Mouse (Mus musculus) ES-E14 (cell line): ENCODE measurements around the gene Lhfpl2. TPM values are rescaled to one million over a fixed set of nuclear protein-coding genes. Genes with fewer than 3 reads are reported as not detected.

Experiments
- DNase-seq: peaks from one replicate; pipeline ENCODE4 v3.0.0-alpha.2; 2013; ENCODE audit warnings: low read depth, low spot score
- H3K27ac ChIP-seq: 2 replicates; pipeline ENCODE4 v1.5.1; 2012; ENCODE audit warnings: low read depth, mild to moderate bottlenecking, low read length, moderate library complexity, mixed read lengths; ENCODE audit not compliant: poor library complexity, insufficient read depth, severe bottlenecking
- H3K36me3 ChIP-seq: 2 replicates; pipeline ENCODE4 v1.6.1; 2012; ENCODE audit warnings: mild to moderate bottlenecking, low read length, moderate library complexity, mixed read lengths; ENCODE audit not compliant: control insufficient read depth, poor library complexity, insufficient read depth, severe bottlenecking
- H3K4me1 ChIP-seq, 2 experiments: fragments of 150-350 bp in 1 of 2; sonication (generic) in 1 of 2; 2 replicates each; pipeline ENCODE4 v1.6.1; 2012; ENCODE audit warnings: low read length in 2 of 2, mild to moderate bottlenecking in 1 of 2, mixed read lengths in 1 of 2; ENCODE audit not compliant: control insufficient read depth in 2 of 2, insufficient read depth in 2 of 2, poor library complexity in 1 of 2
- H3K4me3 ChIP-seq, 2 experiments: fragments of 150-350 bp in 1 of 2; sonication (generic) in 1 of 2; 2 replicates each; pipeline ENCODE4 v1.5.1; 2012; ENCODE audit warnings: low read length in 2 of 2, low read depth in 1 of 2, mild to moderate bottlenecking in 1 of 2, mixed read lengths in 1 of 2; ENCODE audit not compliant: insufficient read depth in 1 of 2, poor library complexity in 1 of 2, severe bottlenecking in 1 of 2
- H3K9ac ChIP-seq: 2 replicates; pipeline ENCODE4 v1.6.1; 2012; ENCODE audit warnings: low read depth, mild to moderate bottlenecking, low read length, mixed read lengths; ENCODE audit not compliant: poor library complexity, insufficient read depth, severe bottlenecking
- H3K9me3 ChIP-seq: fragments of 150-350 bp; sonication (generic); 2 replicates; pipeline ENCODE4 v1.6.1; 2012; ENCODE audit warnings: low read depth, mild to moderate bottlenecking, low read length; ENCODE audit not compliant: control insufficient read depth, insufficient read depth
- CHD2 ChIP-seq: IDR thresholded peaks from 2 replicates; pipeline ENCODE4 v1.6.1; 2014; ENCODE audit warnings: mild to moderate bottlenecking, low read depth, low read length, inconsistent platforms
- HCFC1 ChIP-seq: IDR thresholded peaks from 2 replicates; pipeline ENCODE4 v1.6.1; 2012; ENCODE audit warnings: low read length, inconsistent platforms, borderline replicate concordance; ENCODE audit not compliant: insufficient read depth
- MAFK ChIP-seq: IDR thresholded peaks from 2 replicates; pipeline ENCODE4 v1.6.1; 2014; ENCODE audit warnings: mild to moderate bottlenecking, low read depth, low read length, inconsistent platforms; ENCODE audit not compliant: insufficient read depth
- ZC3H11A ChIP-seq: IDR thresholded peaks from 2 replicates; pipeline ENCODE4 v1.6.1; 2012; ENCODE audit warnings: low read depth, mild to moderate bottlenecking, inconsistent platforms, low read length, borderline replicate concordance
- ZNF384 ChIP-seq: IDR thresholded peaks from 2 replicates; pipeline ENCODE4 v1.6.1; 2012; ENCODE audit warnings: low read depth, low read length, inconsistent platforms
- in situ Hi-C, 2 experiments: fragments of 600-800 bp; cut with MboI; formaldehyde crosslinking; loops; one replicate each; pipeline ENCODE4 v1.15.1; 2025; ENCODE audit warnings: low sequenced_read_pairs in 2 of 2, inconsistent platforms in 1 of 2; ENCODE audit not compliant: unreplicated experiment in 2 of 2
- total RNA-seq: library from RNA; depleted of rRNA; stranded (reverse); fragments of 300-350 nt; gene quantifications from 2 replicates; pipeline ENCODE4 v1.2.3, GENCODE M21; 2012

Lhfpl2 gene
- total RNA-seq, 1 experiment = 8.8 TPM

DNA sequence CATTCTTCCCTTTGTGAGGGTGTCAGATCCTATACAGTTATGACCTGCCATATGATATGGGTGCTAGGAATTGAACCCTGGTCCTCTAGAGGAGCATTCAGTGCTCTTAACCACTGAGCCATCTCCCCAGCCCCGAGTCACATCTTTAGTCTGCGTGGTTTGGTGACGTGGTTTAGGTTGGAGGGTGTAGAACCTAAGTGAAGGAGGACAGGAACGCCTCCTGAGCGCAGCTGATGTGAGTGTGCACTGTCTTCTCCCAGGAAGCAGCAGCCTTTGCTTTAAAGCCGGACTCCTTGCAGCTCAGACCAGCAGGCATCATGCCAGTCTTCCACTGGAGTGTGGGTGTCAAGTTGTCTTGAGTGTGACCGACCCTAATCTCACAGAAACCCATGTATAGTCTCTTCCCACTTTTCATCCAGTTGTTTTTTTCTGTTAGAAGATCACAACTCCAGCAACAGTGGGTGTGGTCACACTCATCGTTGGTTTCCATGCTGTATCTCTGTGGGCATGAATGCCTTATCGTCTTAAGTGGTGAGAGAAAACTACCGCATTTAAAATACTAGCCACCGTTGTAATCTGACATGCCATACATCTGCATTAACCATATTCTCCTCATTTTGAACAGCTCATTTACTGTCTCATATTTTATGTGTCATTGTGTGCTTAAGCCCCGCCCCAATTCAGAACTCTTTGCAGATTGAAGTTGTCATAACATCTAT, 28.7 kb downstream of the Lhfpl2 start:
- TF ChIP-seq HCFC1 (no peak), ZNF384 (no peak), MAFK (no peak), CHD2 (no peak), ZC3H11A (no peak)
- H3K27ac ChIP-seq = no peak overlapping the region
- H3K9ac ChIP-seq = no peak overlapping the region
- in situ Hi-C loops = no loop called here
- no peak overlapping the region for H3K4me3 ChIP-seq
- no peak for DNase-seq
- no peaks in the 10 kb centered on the region for H3K4me1 ChIP-seq
- H3K9me3 ChIP-seq = no peaks in the 10 kb centered on the region
- H3K36me3 ChIP-seq = no peaks in the 10 kb centered on the region; the same call in 1 of the 2 replicates

- Histone ChIP-seq H3K4me3 (no peak overlapping the region), H3K36me3 (no peaks in the 10 kb centered on the region; the same call in 1 of the 2 replicates), H3K4me1 (no peaks in the 10 kb centered on the region), H3K9ac (no peak overlapping the region), H3K27ac (no peak overlapping the region), H3K9me3 (no peaks in the 10 kb centered on the region)
- no peak for TF ChIP-seq CHD2
- no peak for TF ChIP-seq HCFC1
- no peak for TF ChIP-seq ZNF384
- no peak for TF ChIP-seq ZC3H11A
- TF ChIP-seq MAFK = no peak
- in situ Hi-C loops = no loop called here
- DNase-seq = no peak
These were observed 29.5 kb downstream of the Lhfpl2 start for GRCm38 (mm10) chr13:94087061-94087460.

DNA sequence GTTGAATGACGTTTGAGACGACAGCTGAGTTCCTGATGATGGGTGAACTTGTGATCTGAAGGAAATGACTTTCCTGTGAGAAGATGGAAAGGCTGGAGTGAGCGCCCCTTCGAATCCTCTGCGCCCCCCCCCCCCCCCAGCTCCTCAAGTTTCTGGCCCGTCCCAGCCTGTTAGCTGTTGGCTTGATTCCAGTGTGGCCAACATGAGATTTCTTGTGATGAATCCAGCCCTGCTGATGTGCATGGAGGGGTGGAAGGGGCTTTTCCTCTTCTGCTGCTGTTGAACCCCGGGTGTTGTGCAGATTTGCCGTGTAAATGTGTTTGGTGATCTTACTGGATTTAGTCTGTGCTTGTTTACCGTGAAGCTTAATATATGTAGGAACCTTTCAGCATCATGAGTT, 31.2 kb downstream of the Lhfpl2 start:
- Histone ChIP-seq H3K9ac (no peak overlapping the region), H3K4me3 (no peak overlapping the region), H3K36me3 (no peaks in the 10 kb centered on the region), H3K9me3 (no peaks in the 10 kb centered on the region), H3K27ac (no peak overlapping the region), H3K4me1 (no peaks in the 10 kb centered on the region)
- DNase-seq = no peak
- TF ChIP-seq ZNF384 (no peak), ZC3H11A (no peak), CHD2 (no peak), HCFC1 (no peak), MAFK (no peak)
- in situ Hi-C loops = no loop called here

DNA sequence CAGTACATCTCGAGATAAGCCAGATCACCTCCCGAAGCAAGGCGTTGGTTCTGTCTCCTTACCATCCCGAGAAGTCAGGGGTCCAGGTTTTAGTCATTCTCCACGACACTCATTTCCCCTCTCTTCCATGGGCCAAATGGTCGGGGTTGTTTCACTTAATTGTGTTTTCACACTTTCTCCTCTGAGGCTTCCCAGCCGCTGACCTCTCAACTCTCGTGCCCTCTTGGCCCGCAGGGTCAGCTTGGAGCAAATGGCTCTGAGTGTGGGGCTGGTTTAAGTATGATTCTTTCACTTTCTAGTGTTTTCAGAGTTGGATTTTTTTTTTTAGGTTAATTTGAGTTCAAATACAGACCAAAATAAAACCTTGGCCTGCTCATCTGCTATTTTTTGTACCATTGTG, 31.7 kb downstream of the Lhfpl2 start:
- no peak for DNase-seq
- Histone ChIP-seq H3K4me3 (no peak overlapping the region), H3K9me3 (no peaks in the 10 kb centered on the region), H3K27ac (no peak overlapping the region), H3K4me1 (no peaks in the 10 kb centered on the region), H3K36me3 (no peaks in the 10 kb centered on the region), H3K9ac (no peak overlapping the region)
- in situ Hi-C loops = no loop called here
- TF ChIP-seq ZNF384 (no peak), HCFC1 (no peak), MAFK (no peak), CHD2 (no peak), ZC3H11A (no peak)

DNA sequence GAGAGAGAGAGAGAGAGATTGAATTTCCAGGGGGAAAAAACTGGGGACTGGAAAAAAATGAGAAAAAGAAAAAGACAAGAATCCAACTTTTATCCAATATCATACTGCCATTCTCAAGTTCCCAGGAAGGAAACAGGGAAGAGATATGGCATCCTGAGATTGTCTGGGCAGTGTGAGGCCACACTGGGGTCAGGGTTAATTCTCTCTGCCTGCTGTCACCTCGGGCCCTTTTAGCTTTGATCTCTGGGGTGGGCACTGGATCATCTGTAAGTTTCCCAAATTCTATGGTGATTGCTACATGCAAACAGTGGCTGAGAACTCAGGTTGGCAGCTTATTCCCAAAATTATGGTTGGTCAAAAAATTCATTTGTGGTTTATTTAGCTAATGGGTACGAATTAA, 33.8 kb downstream of the Lhfpl2 start:
- no peak overlapping the region for H3K4me3 ChIP-seq
- in situ Hi-C loops = no loop called here
- H3K27ac ChIP-seq = no peak overlapping the region
- H3K4me1 ChIP-seq = no peaks in the 10 kb centered on the region
- no peak for DNase-seq
- H3K36me3 ChIP-seq = no peaks in the 10 kb centered on the region
- no peaks in the 10 kb centered on the region for H3K9me3 ChIP-seq
- no peak for TF ChIP-seq HCFC1
- TF ChIP-seq ZC3H11A = no peak
- H3K9ac ChIP-seq = no peak overlapping the region
